Mouse (Mus musculus) liver, embryonic 14.5 days (tissue): ENCODE measurements at regions not wholly inside any gene's neighbourhood (a gene's known extent, or its start where the extent isn't known, plus 50 kb on each side); places are given as distances from the start of the nearest gene placed in this dataset.

ENCODE experiments used
- ATAC-seq: fragments of 200-750 bp; cut with Nextera tagmentation; 2 replicates; pipeline ENCODE4 v1.8.0; 2017; ENCODE audit warnings: moderate number of reproducible peaks, mild to moderate bottlenecking, moderate library complexity; ENCODE audit not compliant: insufficient read depth
- DNase-seq, 3 experiments: peaks; one replicate each; pipeline ENCODE4 v3.0.0-alpha.2; 2012 to 2013; ENCODE audit warnings: low read depth in 3 of 3, low spot score in 3 of 3
- H3K27ac ChIP-seq: fragments of 300-500 bp; sonication (generic); 2 replicates; pipeline ENCODE4 v1.5.1; 2014; ENCODE audit warnings: moderate library complexity, mild to moderate bottlenecking, control low read depth, inconsistent platforms
- H3K27me3 ChIP-seq: fragments of 300-500 bp; sonication (generic); 2 replicates; pipeline ENCODE4 v1.6.1; 2014; ENCODE audit warnings: mild to moderate bottlenecking, low read length, moderate library complexity; ENCODE audit not compliant: control insufficient read depth, insufficient read depth
- H3K36me3 ChIP-seq: fragments of 300-500 bp; sonication (generic); replicated peaks from 2 replicates; pipeline ENCODE4 v1.6.1; 2014; ENCODE audit warnings: low read depth; ENCODE audit not compliant: control insufficient read depth, insufficient read depth
- H3K4me1 ChIP-seq, 2 experiments: fragments of 200-500 bp in 1 of 2; fragments of 300-500 bp in 1 of 2; sonication (generic) in 1 of 2; replicated peaks; 2 replicates each; pipeline ENCODE4 v1.6.1; 2012 to 2014; ENCODE audit warnings: antibody characterized with exemption in 1 of 2, inconsistent platforms in 1 of 2, low read length in 1 of 2; ENCODE audit not compliant: control insufficient read depth in 2 of 2, insufficient read depth in 2 of 2
- H3K4me2 ChIP-seq: fragments of 300-500 bp; sonication (generic); 2 replicates; pipeline ENCODE4 v1.6.1; 2014; ENCODE audit warnings: low read depth, mild to moderate bottlenecking, control low read depth, moderate library complexity
- H3K4me3 ChIP-seq, 2 experiments: fragments of 200-500 bp in 1 of 2; fragments of 300-500 bp in 1 of 2; sonication (generic) in 1 of 2; 2 replicates each; pipeline ENCODE4 v1.5.1; 2012 to 2014; ENCODE audit warnings: low read depth in 2 of 2, low read length in 2 of 2, mild to moderate bottlenecking in 2 of 2, control low read depth in 1 of 2, inconsistent platforms in 1 of 2, moderate library complexity in 1 of 2; ENCODE audit not compliant: insufficient read depth in 1 of 2
- H3K9ac ChIP-seq: fragments of 300-500 bp; sonication (generic); replicated peaks from 2 replicates; pipeline ENCODE4 v1.6.1; 2014; ENCODE audit warnings: mild to moderate bottlenecking, control low read depth, moderate library complexity
- H3K9me3 ChIP-seq: fragments of 300-500 bp; sonication (generic); 2 replicates; pipeline ENCODE4 v1.6.1; 2016; ENCODE audit warnings: low read length, mixed read lengths; ENCODE audit not compliant: control insufficient read depth
- CTCF ChIP-seq: IDR thresholded peaks from 2 replicates; pipeline ENCODE4 v1.5.1; 2016; ENCODE audit warnings: antibody characterized with exemption, low read depth, control low read depth
- EP300 ChIP-seq: IDR thresholded peaks from 2 replicates; pipeline ENCODE4 v1.6.1; 2016; ENCODE audit warnings: antibody characterized with exemption, low read depth
- WGBS: fragments of 180-500 bp; shearing (Covaris S2); extraction: QIAGEN DNeasy Blood & Tissue Kit; methylation state at CpG from one replicate; pipeline ENCODE4 v1.1.7; 2014; ENCODE audit not compliant: insufficient replicate concordance; 5-methylcytosine and 5-hydroxymethylcytosine counted together

GRCm38 (mm10) chr15:59737247-59737646 lies 279.2 kb downstream of the 4933412E24Rik start:
- no peaks in the 10 kb centered on the region for H3K36me3 ChIP-seq
- no peaks in the 10 kb centered on the region for H3K27me3 ChIP-seq
- 37% methylated on average over 4 of the region's 4 CpGs for WGBS
- H3K9ac ChIP-seq = no peak overlapping the region
- DNase-seq (no peak), ATAC-seq (no peak)
- H3K27ac ChIP-seq = no peak overlapping the region
- H3K4me3 ChIP-seq = no peak overlapping the region
- no peak overlapping the region for H3K4me2 ChIP-seq
- TF ChIP-seq CTCF = no peak
- no peak for TF ChIP-seq EP300
- H3K9me3 ChIP-seq = no peaks in the 10 kb centered on the region
- no peaks in the 10 kb centered on the region; a peak in 1 of 4 replicates for H3K4me1 ChIP-seq

DNA sequence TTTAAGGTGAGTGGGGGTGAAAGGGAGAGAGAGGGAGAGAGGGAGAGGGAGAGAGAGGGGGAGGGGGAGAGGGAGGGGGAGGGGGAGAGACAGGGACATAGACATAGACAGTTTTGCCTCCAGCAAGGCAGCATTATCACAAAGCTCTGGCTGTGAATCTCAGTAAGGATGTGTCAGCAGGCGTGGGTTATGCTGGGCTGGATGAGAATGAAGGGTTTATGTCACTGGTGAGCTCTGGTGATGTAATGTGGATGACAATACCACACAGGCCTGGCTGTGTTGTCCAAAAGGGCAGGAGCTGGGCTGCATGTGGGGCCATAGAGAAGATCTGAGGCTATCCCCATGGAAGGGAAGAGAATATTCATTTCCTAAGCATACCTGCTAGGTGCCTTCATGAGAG lies 282.0 kb downstream of the 4933412E24Rik start:
- 38% methylated on average over 1 of the region's 1 CpGs for WGBS
- Histone ChIP-seq H3K27me3 (no peaks in the 10 kb centered on the region), H3K27ac (no peak overlapping the region), H3K9me3 (no peaks in the 10 kb centered on the region), H3K4me1 (no peaks in the 10 kb centered on the region), H3K36me3 (no peaks in the 10 kb centered on the region), H3K4me2 (no peak overlapping the region), H3K9ac (no peak overlapping the region), H3K4me3 (no peak overlapping the region)
- no peak for ATAC-seq
- no peak for TF ChIP-seq EP300
- TF ChIP-seq CTCF = no peak
- DNase-seq = no peak

- Histone ChIP-seq H3K9ac (no peak overlapping the region), H3K27ac (no peak overlapping the region), H3K36me3 (no peaks in the 10 kb centered on the region), H3K4me3 (no peak overlapping the region), H3K27me3 (no peaks in the 10 kb centered on the region), H3K4me2 (no peak overlapping the region), H3K9me3 (no peaks in the 10 kb centered on the region), H3K4me1 (no peaks in the 10 kb centered on the region)
- TF ChIP-seq CTCF = no peak
- no peak for TF ChIP-seq EP300
- ATAC-seq (no peak), DNase-seq (no peak)
- WGBS = 74% methylated on average over 3 of the region's 3 CpGs
Measured at GRCm38 (mm10) chr15:59733932-59734331, 282.5 kb downstream of the 4933412E24Rik start.

- 60% methylated on average over 12 of the region's 12 CpGs for WGBS
- ATAC-seq (no peak), DNase-seq (no peak)
- no peak overlapping the region for H3K9ac ChIP-seq
- H3K4me1 ChIP-seq = peaks cover 0 to 3% of the 10 kb centered on the region in 2 experiments; a peak in 1 of 4 replicates
- no peak for TF ChIP-seq CTCF
- TF ChIP-seq EP300 = no peak
- no peak overlapping the region for H3K4me2 ChIP-seq
- H3K27me3 ChIP-seq = no peaks in the 10 kb centered on the region
- no peaks in the 10 kb centered on the region for H3K36me3 ChIP-seq
- no peaks in the 10 kb centered on the region for H3K9me3 ChIP-seq
- H3K4me3 ChIP-seq = no peak overlapping the region
- H3K27ac ChIP-seq = no peak overlapping the region
Measured at GRCm38 (mm10) chr15:59733031-59733810, 283.2 kb downstream of the 4933412E24Rik start.

- Histone ChIP-seq H3K4me2 (no peak overlapping the region), H3K27ac (no peak overlapping the region), H3K4me3 (no peak overlapping the region), H3K27me3 (no peaks in the 10 kb centered on the region), H3K9ac (no peak overlapping the region), H3K9me3 (no peaks in the 10 kb centered on the region), H3K36me3 (no peaks in the 10 kb centered on the region), H3K4me1 (peaks cover 0 to 6% of the 10 kb centered on the region in 2 experiments; a peak in 1 of 4 replicates)
- TF ChIP-seq EP300 (no peak), CTCF (no peak)
- no peak for DNase-seq
- no peak for ATAC-seq
- WGBS = 53% methylated on average over 8 of the region's 8 CpGs
Measured at GRCm38 (mm10) chr15:59731129-59731528, 285.3 kb downstream of the 4933412E24Rik start.
